Comparison of ENCODE assay signal across 9 mouse cellular contexts in genomic region chr3:153501333-153501877, GRCm38 (mm10).
A peak's percentile ranks its signal among the peaks of the same experiment; 100 is the strongest.
DNase-seq lines count a peak whose midpoint lies in the region; ATAC-seq and TF ChIP-seq lines count a peak whose summit lies in the region.
"Had no signal": no experiment of that assay in that cellular context is flagged by ENCODE, and none has a peak within 500 bp of the region (broad histone marks: within the 10 kb centered on the region; RNA-seq: fewer than 3 reads in every experiment).

No protein-coding gene starts in this region.

- no peaks in the 10 kb centered on the region for H3K9me3 ChIP-seq in intestine, postnatal 0 days (ENCODE audit: control insufficient read depth)
- no peaks in the 10 kb centered on the region for H3K9me3 ChIP-seq in intestine, embryonic 15.5 days
- no peaks in the 10 kb centered on the region for H3K9me3 ChIP-seq in hindbrain, embryonic 16.5 days (ENCODE audit: control insufficient read depth, low read length)
- H3K9me3 ChIP-seq: megakaryocyte, embryonic 14.5 days had no signal

- no peak for ATAC-seq in intestine, postnatal 0 days
- ATAC-seq in intestine, embryonic 15.5 days: no peak
- 0 out of 2 replicates have a peak, but pooled peaks have one; percentile 24 for ATAC-seq in hindbrain, embryonic 16.5 days

- intact Hi-C loops in left cerebral cortex, postnatal 25 days (cut with DNase I): loop anchor here (2.0 to 10.0 kb wide), 2 partner anchors 153 to 717 kb away; no protein-coding TSS in a partner anchor

- H3K27me3 ChIP-seq in intestine, postnatal 0 days (replicated peaks; ENCODE audit: control insufficient read depth, insufficient read depth, low read length): no peaks in the 10 kb centered on the region
- H3K27me3 ChIP-seq in intestine, embryonic 15.5 days (replicated peaks): no peaks in the 10 kb centered on the region
- H3K27me3 ChIP-seq in hindbrain, embryonic 16.5 days (replicated peaks; ENCODE audit: control insufficient read depth, insufficient read depth, low read length): no peaks in the 10 kb centered on the region
- H3K27me3 ChIP-seq: megakaryocyte, embryonic 14.5 days had no signal

- no peak overlapping the region for H3K4me2 ChIP-seq in intestine, postnatal 0 days (replicated peaks; ENCODE audit: low read depth)
- no peak overlapping the region for H3K4me2 ChIP-seq in intestine, embryonic 15.5 days (replicated peaks)
- H3K4me2 ChIP-seq in hindbrain, embryonic 16.5 days (ENCODE audit: low read length): no peak overlapping the region

- 55% methylated on average over 3 of the region's 3 CpGs for WGBS in intestine, postnatal 0 days
- WGBS in intestine, embryonic 15.5 days: 59% methylated on average over 3 of the region's 3 CpGs
- 59% methylated on average over 3 of the region's 3 CpGs for WGBS in hindbrain, embryonic 16.5 days

- DNase-seq in adrenal gland, postnatal 25 days: peak; percentile 88
- peak; percentile 53 for DNase-seq in embryo, embryonic 9.5 days (ENCODE audit: extremely low spot score)
- DNase-seq in left cerebral cortex, postnatal 25 days (ENCODE audit: low spot score in 2 of 2): peak; percentile 70 to 79
- peak; percentile 56 for DNase-seq in naive thymus-derived CD4-positive, alpha-beta T cell, adult 2 months (ENCODE audit: low read depth)
- DNase-seq in testis, postnatal 10 days (ENCODE audit: low spot score): peak; percentile 83

- peak; percentile 83 for TF ChIP-seq CTCF in intestine, postnatal 0 days (IDR thresholded peaks at IDR 0.05; ENCODE audit: low read depth)

- H3K36me3 ChIP-seq in intestine, postnatal 0 days (ENCODE audit: control insufficient read depth, insufficient read depth): no peaks in the 10 kb centered on the region
- no peaks in the 10 kb centered on the region for H3K36me3 ChIP-seq in intestine, embryonic 15.5 days
- no peaks in the 10 kb centered on the region for H3K36me3 ChIP-seq in hindbrain, embryonic 16.5 days (ENCODE audit: control insufficient read depth, insufficient read depth, low read length)

- H3K4me3 ChIP-seq in intestine, postnatal 0 days (ENCODE audit: low read depth, low read length): no peak overlapping the region
- H3K4me3 ChIP-seq in intestine, embryonic 15.5 days (replicated peaks): no peak overlapping the region
- H3K4me3 ChIP-seq in hindbrain, embryonic 16.5 days (ENCODE audit: low read length): no peak overlapping the region
- H3K4me3 ChIP-seq: megakaryocyte, embryonic 14.5 days had no signal

- H3K9ac ChIP-seq in intestine, postnatal 0 days (ENCODE audit: low read depth, low read length): no peak overlapping the region
- H3K9ac ChIP-seq in intestine, embryonic 15.5 days: no peak overlapping the region
- H3K9ac ChIP-seq in hindbrain, embryonic 16.5 days (ENCODE audit: low read depth, low read length): no peak overlapping the region

- no peak overlapping the region for H3K27ac ChIP-seq in intestine, postnatal 0 days (ENCODE audit: low read depth, low read length)
- no peak overlapping the region for H3K27ac ChIP-seq in intestine, embryonic 15.5 days
- H3K27ac ChIP-seq in hindbrain, embryonic 16.5 days (ENCODE audit: low read depth, low read length): no peak overlapping the region

- H3K4me1 ChIP-seq in intestine, postnatal 0 days (replicated peaks; ENCODE audit: control insufficient read depth, insufficient read depth, low read length): no peaks in the 10 kb centered on the region
- no peaks in the 10 kb centered on the region for H3K4me1 ChIP-seq in intestine, embryonic 15.5 days (replicated peaks)
- no peaks in the 10 kb centered on the region for H3K4me1 ChIP-seq in hindbrain, embryonic 16.5 days (ENCODE audit: control insufficient read depth, insufficient read depth, low read depth, low read length)
- H3K4me1 ChIP-seq: megakaryocyte, embryonic 14.5 days had no signal
